17 mouse cellular contexts compared by ENCODE assay signal in the genomic region with DNA sequence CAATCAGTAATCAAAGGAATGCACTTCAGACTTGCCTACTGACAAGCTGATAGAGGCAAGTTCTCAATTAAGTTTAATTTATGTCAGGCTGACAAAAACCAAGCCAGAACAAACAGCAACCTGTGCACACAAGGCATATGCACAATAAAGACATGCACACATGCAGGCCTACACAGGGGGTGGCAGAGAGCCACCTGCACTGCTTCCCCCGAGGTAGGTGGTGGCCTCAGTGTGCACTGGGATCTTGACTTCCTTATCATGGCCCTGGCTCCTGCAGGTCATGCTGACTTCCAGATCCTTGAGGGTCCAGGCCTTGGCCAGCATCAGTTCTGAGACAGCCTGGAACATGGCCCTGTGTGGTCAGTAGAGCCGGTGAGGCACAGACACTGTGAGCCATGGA.
"Had no signal": no experiment of that assay in that cellular context is flagged by ENCODE, and none has a peak within 500 bp of the region (broad histone marks: within the 10 kb centered on the region; RNA-seq: fewer than 3 reads in every experiment).

No protein-coding gene starts in this region.

- H3K27ac ChIP-seq: hindbrain, postnatal 0 days; kidney, postnatal 0 days; limb, embryonic 13.5 days; liver, embryonic 14.5 days; macrophage; midbrain, embryonic 15.5 days; neural tube, embryonic 12.5 days; stomach, embryonic 15.5 days had no signal

- H3K4me1 ChIP-seq: midbrain, embryonic 15.5 days had no signal

- H3K27me3 ChIP-seq: limb, embryonic 13.5 days; midbrain, embryonic 15.5 days; neural tube, embryonic 12.5 days; stomach, embryonic 15.5 days had no signal

- H3K9ac ChIP-seq: limb, embryonic 13.5 days; liver, embryonic 14.5 days; midbrain, embryonic 15.5 days; neural tube, embryonic 12.5 days; stomach, embryonic 15.5 days had no signal

- H3K36me3 ChIP-seq: limb, embryonic 13.5 days; midbrain, embryonic 15.5 days; neural tube, embryonic 12.5 days; stomach, embryonic 15.5 days had no signal

- H3K4me2 ChIP-seq: limb, embryonic 13.5 days; midbrain, embryonic 11.5 days; midbrain, embryonic 15.5 days; neural tube, embryonic 12.5 days; stomach, embryonic 15.5 days had no signal

- H3K4me3 ChIP-seq: limb, embryonic 13.5 days; megakaryocyte, embryonic 14.5 days; midbrain, embryonic 15.5 days; neural tube, embryonic 12.5 days; stomach, embryonic 15.5 days had no signal

- ATAC-seq: hindbrain, postnatal 0 days; midbrain, embryonic 15.5 days had no signal

- H3K9me3 ChIP-seq: limb, embryonic 13.5 days; midbrain, embryonic 15.5 days; neural tube, embryonic 12.5 days; stomach, embryonic 15.5 days had no signal

- DNase-seq: kidney, adult 2 months; kidney, postnatal 36 days; layer of hippocampus, adult 9-11 months; layer of hippocampus, postnatal 36 days; lung, adult 2 months; lung, postnatal 14 days; right cerebral cortex, postnatal 14 days had no signal
